Mouse (Mus musculus): ENCODE measurements around the gene Upk3b. TPM values are rescaled to one million over a fixed set of nuclear protein-coding genes. Genes with fewer than 3 reads are reported as not detected.

The Upk3b gene
- polyA plus RNA-seq, 1 experiment from 2014 or later, result 54.6 TPM

- Histone ChIP-seq H3K27ac (replicated peaks) (no peak overlapping the region), H3K36me3 (no peaks in the 10 kb centered on the region), H3K4me2 (no peak overlapping the region), H3K27me3 (replicated peaks) (peaks cover 20% of the 10 kb centered on the region), H3K9ac (no peak overlapping the region), H3K4me3 (no peak overlapping the region), H3K9me3 (no peaks in the 10 kb centered on the region), H3K4me1 (no peaks in the 10 kb centered on the region)
- WGBS, result 46% methylated on average over 8 of the region's 8 CpGs
- no peak for ATAC-seq (ENCODE audit: extremely low read depth, insufficient number of reproducible peaks, low FRiP score, low TSS enrichment)
Measured at GRCm38 (mm10) chr5:136094249-136095010, 56.1 kb downstream of the Upk3b start.

- no peak overlapping the region for H3K27ac ChIP-seq (replicated peaks)
- WGBS, result 62% methylated on average over 7 of the region's 7 CpGs
Measured at GRCm38 (mm10) chr5:136095089-136095488, 56.8 kb downstream of the Upk3b start.

More at GRCm38 (mm10) chr5:136095089-136095488, 56.8 kb downstream of the Upk3b start:
- H3K4me2 ChIP-seq, result no peak overlapping the region
- H3K4me3 ChIP-seq, result no peak overlapping the region
- H3K36me3 ChIP-seq, result no peaks in the 10 kb centered on the region
- no peaks in the 10 kb centered on the region for H3K4me1 ChIP-seq
- H3K27me3 ChIP-seq (replicated peaks), result peaks cover 15% of the 10 kb centered on the region
- ATAC-seq (ENCODE audit: extremely low read depth, insufficient number of reproducible peaks, low FRiP score, low TSS enrichment), result no peak
- no peaks in the 10 kb centered on the region for H3K9me3 ChIP-seq
- H3K9ac ChIP-seq, result no peak overlapping the region

Other genes starting within 250 kb of the Upk3b start
- 0.06 and 0.13 TPM in 2 replicates for gene Srrm3, start 231.6 kb upstream of the Upk3b start, polyA plus RNA-seq (2015; fragmentation: Nextera tagmentation; extraction: Ambion mirVana)
- gene Hspb1, start 150.6 kb upstream of the Upk3b start, polyA plus RNA-seq (2015; fragmentation: Nextera tagmentation; extraction: Ambion mirVana), result 863 and 944 TPM in 2 replicates
- gene Ywhag, start 103.9 kb upstream of the Upk3b start, polyA plus RNA-seq (2015; fragmentation: Nextera tagmentation; extraction: Ambion mirVana), result 157 and 163 TPM in 2 replicates
- 1.0 and 1.1 TPM in 2 replicates for gene Ssc4d, start 64.0 kb upstream of the Upk3b start, polyA plus RNA-seq (2015; fragmentation: Nextera tagmentation; extraction: Ambion mirVana)
- 0.11 TPM in 1 of 2 replicates, not detected in the other for gene Zp3, start 58.4 kb upstream of the Upk3b start, polyA plus RNA-seq (2015; fragmentation: Nextera tagmentation; extraction: Ambion mirVana)
- 23.0 and 23.9 TPM in 2 replicates for gene Dtx2, start 43.7 kb upstream of the Upk3b start, polyA plus RNA-seq (2015; fragmentation: Nextera tagmentation; extraction: Ambion mirVana)
- gene Upk3bl, start 16.0 kb downstream of the Upk3b start, polyA plus RNA-seq (2015; fragmentation: Nextera tagmentation; extraction: Ambion mirVana), result 0.13 and 0.43 TPM in 2 replicates
- gene Rasa4, start 45.4 kb downstream of the Upk3b start, polyA plus RNA-seq (2015; fragmentation: Nextera tagmentation; extraction: Ambion mirVana), result 1.6 TPM in 2 replicates
- gene Polr2j, start 78.1 kb downstream of the Upk3b start, polyA plus RNA-seq (2015; fragmentation: Nextera tagmentation; extraction: Ambion mirVana), result 139 and 175 TPM in 2 replicates
- gene Lrwd1, start 97.6 kb downstream of the Upk3b start, polyA plus RNA-seq (2015; fragmentation: Nextera tagmentation; extraction: Ambion mirVana), result 18.1 and 19.6 TPM in 2 replicates
- gene Alkbh4, start 97.7 kb downstream of the Upk3b start, polyA plus RNA-seq (2015; fragmentation: Nextera tagmentation; extraction: Ambion mirVana), result 13.1 and 13.9 TPM in 2 replicates
- 2.0 and 2.7 TPM in 2 replicates for gene Orai2, start 132.2 kb downstream of the Upk3b start, polyA plus RNA-seq (2015; fragmentation: Nextera tagmentation; extraction: Ambion mirVana)
- gene Prkrip1, start 160.5 kb downstream of the Upk3b start, polyA plus RNA-seq (2015; fragmentation: Nextera tagmentation; extraction: Ambion mirVana), result 35.1 and 43.4 TPM in 2 replicates
- gene Sh2b2, start 208.1 kb downstream of the Upk3b start, polyA plus RNA-seq (2015; fragmentation: Nextera tagmentation; extraction: Ambion mirVana), result 1.5 and 1.7 TPM in 2 replicates